Mouse (Mus musculus) G1E (cell line): ENCODE results near the gene Med8. TPM values are rescaled to one million over a fixed set of nuclear protein-coding genes. Genes with fewer than 3 reads are reported as not detected.

Experiments
- ATAC-seq: 2 replicates; pipeline ENCODE4 v1.8.0; 2016; ENCODE audit warnings: mild to moderate bottlenecking; ENCODE audit not compliant: insufficient number of reproducible peaks, poor library complexity, low FRiP score, severe bottlenecking; ENCODE audit errors: extremely low read depth
- DNase-seq: peaks from one replicate; pipeline ENCODE4 v3.0.0; 2012; ENCODE audit warnings: low spot score
- H3K27me3 ChIP-seq: 2 replicates; pipeline ENCODE4 v1.6.1; 2012; ENCODE audit warnings: mild to moderate bottlenecking, low read length, inconsistent platforms; ENCODE audit not compliant: insufficient read depth
- H3K36me3 ChIP-seq: replicated peaks from 2 replicates; pipeline ENCODE3; 2012; ENCODE audit warnings: mild to moderate bottlenecking, inconsistent platforms
- H3K4me1 ChIP-seq: 2 replicates; pipeline ENCODE4 v1.6.1; 2012; ENCODE audit warnings: low read depth, low read length, inconsistent platforms, mixed read lengths; ENCODE audit not compliant: insufficient read depth
- H3K4me3 ChIP-seq: 2 replicates; pipeline ENCODE4 v1.5.1; 2012; ENCODE audit warnings: low read depth, mild to moderate bottlenecking, inconsistent platforms, low read length, moderate library complexity, mixed read lengths
- H3K9me3 ChIP-seq: replicated peaks from 2 replicates; pipeline ENCODE4 v1.6.1; 2012; ENCODE audit warnings: inconsistent platforms
- CTCF ChIP-seq: IDR thresholded peaks from 2 replicates; pipeline ENCODE4 v1.5.1; 2012; ENCODE audit warnings: low read depth, low read length, inconsistent platforms, mixed read lengths
- GATA1 ChIP-seq: IDR thresholded peaks from 2 replicates; pipeline ENCODE4 v1.6.1; 2012; ENCODE audit warnings: borderline replicate concordance, low read length, inconsistent platforms, mixed read lengths
- GATA2 ChIP-seq: IDR thresholded peaks from 2 replicates; pipeline ENCODE4 v1.6.1; 2012; ENCODE audit warnings: low read depth, low read length, inconsistent platforms, borderline replicate concordance
- POLR2AphosphoS5 ChIP-seq: IDR thresholded peaks from 2 replicates; pipeline ENCODE4 v1.6.1; 2012; ENCODE audit warnings: low read depth, low read length, inconsistent platforms; ENCODE audit not compliant: insufficient replicate concordance
- TAL1 ChIP-seq: conservative IDR thresholded peaks from 2 replicates; pipeline ENCODE4 v1.6.1; 2012; ENCODE audit warnings: low read depth, low read length, inconsistent platforms, mixed read lengths
- polyA plus RNA-seq: library from polyadenylated mRNA; stranded (reverse); fragments of >175 nt; gene quantifications from 2 replicates; pipeline ENCODE4 v1.2.3, GENCODE M21; 2012
- total RNA-seq, 2 experiments: library from RNA; stranded (forward) in 1 of 2; stranded (reverse) in 1 of 2; fragments of 200-1000 nt in 1 of 2; fragments of >200 nt in 1 of 2; fragmentation: Nextera tagmentation in 1 of 2; gene quantifications; 2 replicates each; pipeline ENCODE4 v1.2.3; 2014 to 2017

Med8 gene
- total and polyA plus RNA-seq, 3 experiments: 45.0 to 124 (median 87.0) TPM

- no peaks in the 10 kb centered on the region for H3K9me3 ChIP-seq
- TF ChIP-seq CTCF (no peak), TAL1 (no peak), GATA1 (no peak), POLR2AphosphoS5 (no peak), GATA2 (no peak)
- DNase-seq: no peak
- ATAC-seq: no peak
- no peaks in the 10 kb centered on the region for H3K27me3 ChIP-seq
- no peak overlapping the region for H3K4me3 ChIP-seq
- H3K4me1 ChIP-seq: peaks cover 23% of the 10 kb centered on the region
- H3K36me3 ChIP-seq: peaks cover 97% of the 10 kb centered on the region
Observed at GRCm38 (mm10) chr4:118365991-118366390, 43.1 kb upstream of the Med8 start.

- DNase-seq (no peak), ATAC-seq (no peak)
- H3K27me3 ChIP-seq: no peaks in the 10 kb centered on the region
- no peaks in the 10 kb centered on the region for H3K9me3 ChIP-seq
- H3K36me3 ChIP-seq: peaks cover 98% of the 10 kb centered on the region
- no peak overlapping the region for H3K4me3 ChIP-seq
- no peak for TF ChIP-seq POLR2AphosphoS5
- TF ChIP-seq CTCF: no peak
- no peak for TF ChIP-seq GATA2
- TF ChIP-seq GATA1: no peak
- TF ChIP-seq TAL1: no peak
- peaks cover 10% of the 10 kb centered on the region for H3K4me1 ChIP-seq
Observed at GRCm38 (mm10) chr4:118367551-118367950, 41.6 kb upstream of the Med8 start.

- Histone ChIP-seq H3K27me3 (no peaks in the 10 kb centered on the region), H3K36me3 (peaks cover 98% of the 10 kb centered on the region), H3K4me1 (peaks cover 4% of the 10 kb centered on the region), H3K9me3 (no peaks in the 10 kb centered on the region), H3K4me3 (no peak overlapping the region)
- no peak for DNase-seq
- ATAC-seq: no peak
- no peak for TF ChIP-seq POLR2AphosphoS5
- no peak for TF ChIP-seq GATA2
- no peak for TF ChIP-seq CTCF
- TF ChIP-seq TAL1: no peak
- TF ChIP-seq GATA1: no peak
Observed at GRCm38 (mm10) chr4:118368616-118369015, 40.5 kb upstream of the Med8 start.

GRCm38 (mm10) chr4:118371822-118372221 is 37.3 kb upstream of the Med8 start:
- no peak for TF ChIP-seq GATA1
- no peak for TF ChIP-seq CTCF
- no peaks in the 10 kb centered on the region for H3K9me3 ChIP-seq
- DNase-seq (no peak), ATAC-seq (no peak)
- H3K27me3 ChIP-seq: no peaks in the 10 kb centered on the region
- peaks cover 100% of the 10 kb centered on the region for H3K36me3 ChIP-seq
- H3K4me1 ChIP-seq: no peaks in the 10 kb centered on the region
- no peak overlapping the region for H3K4me3 ChIP-seq

- Histone ChIP-seq H3K9me3 (no peaks in the 10 kb centered on the region), H3K36me3 (peaks cover 100% of the 10 kb centered on the region), H3K4me1 (no peaks in the 10 kb centered on the region), H3K4me3 (no peak overlapping the region), H3K27me3 (no peaks in the 10 kb centered on the region)
- no peak for DNase-seq
- TF ChIP-seq TAL1 (no peak), POLR2AphosphoS5 (no peak), GATA1 (no peak), GATA2 (no peak), CTCF (no peak)
- ATAC-seq: no peak
Observed at GRCm38 (mm10) chr4:118375999-118376398, 33.1 kb upstream of the Med8 start.

GRCm38 (mm10) chr4:118383271-118383670 is 25.9 kb upstream of the Med8 start:
- ATAC-seq (no peak), DNase-seq (no peak)

More at GRCm38 (mm10) chr4:118383271-118383670, 25.9 kb upstream of the Med8 start:
- no peak overlapping the region for H3K4me3 ChIP-seq
- TF ChIP-seq GATA2 (no peak), CTCF (no peak), GATA1 (no peak), TAL1 (no peak), POLR2AphosphoS5 (no peak)
- H3K9me3 ChIP-seq: no peaks in the 10 kb centered on the region
- peaks cover 100% of the 10 kb centered on the region for H3K36me3 ChIP-seq
- no peaks in the 10 kb centered on the region for H3K27me3 ChIP-seq
- H3K4me1 ChIP-seq: no peaks in the 10 kb centered on the region
